Mouse (Mus musculus): ENCODE results near the gene Ntn3. TPM values are rescaled to one million over a fixed set of nuclear protein-coding genes. Genes with fewer than 3 reads are reported as not detected.
A peak's percentile ranks its signal among the peaks of the same experiment; 100 is the strongest.

The Ntn3 gene
- total RNA-seq, 2 experiments from 2014 or later = not detected

DNA sequence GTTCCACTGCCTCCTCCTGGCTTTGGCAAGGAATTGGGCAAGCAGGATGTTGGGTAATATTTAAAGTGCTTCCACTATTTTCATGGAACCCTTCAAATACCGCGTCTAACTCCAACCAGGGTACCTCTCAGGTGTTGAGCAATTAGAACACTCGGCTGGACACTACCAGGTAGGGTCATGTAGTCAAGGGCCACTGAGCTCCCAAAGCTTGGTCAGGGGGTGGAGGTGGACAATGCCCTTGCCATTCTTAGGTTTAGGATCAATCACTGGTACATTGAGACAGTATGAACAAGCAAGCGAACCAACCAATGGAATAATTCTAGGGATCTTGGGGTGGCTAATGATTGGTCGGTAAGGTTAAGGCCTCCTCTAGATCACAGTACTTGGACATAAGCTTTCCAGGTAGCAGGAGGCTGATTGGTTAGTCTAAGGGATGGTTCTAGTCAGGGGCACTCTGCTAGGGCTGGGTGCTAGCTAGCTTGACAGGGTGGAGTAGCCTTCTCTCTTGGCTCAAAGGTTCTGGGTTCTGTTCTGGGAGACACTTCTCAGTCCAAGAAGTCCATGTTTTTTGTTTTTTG lies 3.2 kb upstream of the Ntn3 start:
- ATAC-seq (replicated peaks; ENCODE audit: low FRiP score, poor library complexity, severe bottlenecking) = no peak

DNA sequence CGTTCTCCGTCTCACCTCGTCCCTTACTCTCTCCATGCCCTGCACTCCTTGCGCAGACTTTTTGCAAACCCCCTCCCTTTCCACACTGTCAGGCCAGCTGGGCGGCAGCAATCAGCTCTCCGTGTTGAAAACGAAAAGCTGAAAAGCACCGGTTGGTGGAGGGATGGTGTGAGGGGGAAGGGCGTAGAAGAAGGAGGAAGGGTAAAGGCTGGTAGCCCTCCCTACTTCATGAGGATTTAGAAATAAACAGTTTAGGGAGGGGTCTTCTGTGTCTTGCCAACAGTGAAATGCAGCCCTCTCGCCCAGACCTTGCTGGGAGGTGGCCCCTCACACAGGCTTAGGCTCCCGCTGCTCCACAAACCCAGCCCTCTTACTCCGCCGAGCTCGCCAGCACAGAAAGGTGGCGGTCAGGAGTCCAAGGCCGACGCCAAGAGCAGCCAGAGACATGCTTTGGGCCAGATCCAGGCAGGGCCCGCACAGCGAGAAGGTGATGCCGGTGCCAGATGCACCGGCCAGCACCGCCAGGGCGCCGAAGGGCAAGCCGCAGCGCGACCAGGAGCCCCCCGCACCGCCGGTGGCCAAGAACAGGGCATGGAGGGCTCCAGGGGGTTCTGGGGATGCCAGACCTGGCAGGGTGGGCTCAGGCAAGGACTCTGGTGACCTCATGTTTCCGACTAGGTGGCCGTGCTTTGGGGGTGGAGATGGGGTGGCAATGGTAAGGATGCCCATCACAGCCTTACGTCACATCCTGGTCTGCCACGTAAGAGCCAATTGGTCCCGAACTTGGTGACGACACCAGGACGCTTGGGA lies 2.5 kb upstream of the Ntn3 start:
- ATAC-seq (replicated peaks; ENCODE audit: low FRiP score, poor library complexity, severe bottlenecking) = no peak

DNA sequence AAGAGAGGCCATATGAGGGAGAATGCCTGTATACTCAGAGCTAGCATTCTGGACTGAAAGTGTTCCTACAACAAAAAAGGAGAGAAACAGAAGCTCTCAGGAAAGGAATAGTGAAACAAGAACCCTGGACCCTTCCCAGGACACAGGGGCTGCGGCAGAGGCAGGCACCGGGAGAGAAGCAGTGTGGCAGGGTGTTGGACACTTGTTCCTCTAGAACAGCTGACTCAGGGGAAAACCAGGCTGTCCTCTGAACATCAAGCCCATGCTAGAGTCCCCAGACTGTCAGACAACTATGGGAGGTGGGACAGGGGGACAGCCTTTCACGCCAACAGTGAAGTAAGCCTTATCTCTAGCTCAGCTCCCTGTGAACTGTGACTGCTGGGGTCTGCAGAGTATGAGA lies 1.3 kb upstream of the Ntn3 start:
- ATAC-seq (replicated peaks; ENCODE audit: low FRiP score, poor library complexity, severe bottlenecking) = no peak

DNA sequence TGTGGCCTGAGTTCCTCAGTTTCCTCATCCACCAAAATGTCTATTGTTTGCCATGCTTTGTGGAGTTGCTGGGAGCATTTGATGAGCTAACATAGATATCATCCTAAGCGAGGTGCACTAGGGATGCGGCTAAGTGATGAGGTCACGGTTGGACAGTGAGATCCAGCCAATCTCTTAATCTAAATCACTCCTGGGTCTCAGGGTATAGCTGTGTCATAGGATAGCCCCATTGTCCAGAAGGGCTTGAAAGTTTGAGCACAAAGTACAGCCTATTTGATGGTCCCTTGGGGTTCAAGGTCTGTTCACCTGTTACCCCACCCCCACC lies 547 bp upstream of the Ntn3 start:
- no peak for ATAC-seq (replicated peaks; ENCODE audit: low FRiP score, poor library complexity, severe bottlenecking)

DNA sequence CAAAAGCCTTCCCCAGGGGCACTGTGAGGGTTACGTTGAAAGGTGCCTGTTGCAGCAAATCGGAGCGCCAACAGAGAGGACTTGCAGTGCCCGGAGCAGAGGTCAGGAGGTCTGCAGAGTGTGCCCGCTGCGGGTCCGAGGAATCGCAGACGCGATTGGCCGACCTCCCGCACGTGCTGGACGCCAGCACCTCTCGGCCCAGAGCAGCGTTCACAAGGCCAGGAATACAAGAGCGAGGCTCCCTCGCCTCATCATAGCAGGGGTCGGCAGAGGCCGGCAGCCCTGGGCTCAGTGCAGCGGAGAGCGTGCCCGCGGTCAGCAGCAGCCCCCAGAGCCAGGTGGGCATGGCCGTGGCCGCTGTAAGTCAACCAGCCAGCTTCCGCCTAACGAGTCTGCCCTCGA lies 689 bp downstream of the Ntn3 start:
- peak; percentile 2; the same call in 1 of the 2 replicates for ATAC-seq (replicated peaks; ENCODE audit: low FRiP score, poor library complexity, severe bottlenecking)

DNA sequence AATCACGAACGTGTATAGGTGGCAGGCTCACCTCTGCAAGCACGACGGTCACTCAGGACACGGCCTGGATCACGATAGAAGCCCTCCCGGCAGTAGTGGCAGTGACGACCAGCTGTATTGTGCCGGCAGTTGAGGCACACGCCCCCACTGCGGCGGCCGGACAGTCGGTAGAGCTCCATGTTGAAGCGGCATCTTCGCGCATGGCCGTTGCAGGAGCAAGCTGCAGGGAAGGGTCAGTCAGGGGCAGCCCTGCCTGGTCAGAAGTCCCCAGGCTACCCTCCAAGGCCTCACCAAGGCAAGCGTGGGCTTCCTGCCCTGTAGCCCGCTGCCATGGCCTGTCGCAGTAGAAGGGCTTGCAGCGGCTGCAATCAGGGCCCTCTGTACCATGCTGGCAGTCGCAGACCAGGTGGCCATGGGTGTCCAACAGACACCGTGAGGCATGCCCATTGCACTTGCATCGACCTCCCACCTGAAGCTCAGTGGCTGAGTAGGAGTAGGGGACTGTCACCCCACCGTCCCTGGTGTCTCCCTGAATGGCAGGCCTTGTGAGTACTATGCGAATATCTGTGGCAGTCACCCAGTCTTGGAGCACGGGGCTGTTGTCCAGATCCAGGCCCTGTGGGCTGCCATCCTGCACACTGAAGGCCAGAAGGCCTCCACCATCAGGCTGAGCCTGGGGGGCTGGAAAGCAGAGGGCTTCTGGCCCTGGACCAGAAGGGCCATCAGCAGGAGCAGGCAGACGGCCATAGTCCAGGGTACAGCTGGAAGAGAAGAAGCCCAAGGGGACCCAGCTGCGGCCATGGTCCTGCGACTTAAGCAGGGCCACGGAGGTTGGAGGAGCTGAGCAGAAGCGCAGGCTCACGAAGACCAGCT lies 1.3 kb downstream of the Ntn3 start:
- ATAC-seq (replicated peaks; ENCODE audit: low FRiP score, poor library complexity, severe bottlenecking) = no peak

DNA sequence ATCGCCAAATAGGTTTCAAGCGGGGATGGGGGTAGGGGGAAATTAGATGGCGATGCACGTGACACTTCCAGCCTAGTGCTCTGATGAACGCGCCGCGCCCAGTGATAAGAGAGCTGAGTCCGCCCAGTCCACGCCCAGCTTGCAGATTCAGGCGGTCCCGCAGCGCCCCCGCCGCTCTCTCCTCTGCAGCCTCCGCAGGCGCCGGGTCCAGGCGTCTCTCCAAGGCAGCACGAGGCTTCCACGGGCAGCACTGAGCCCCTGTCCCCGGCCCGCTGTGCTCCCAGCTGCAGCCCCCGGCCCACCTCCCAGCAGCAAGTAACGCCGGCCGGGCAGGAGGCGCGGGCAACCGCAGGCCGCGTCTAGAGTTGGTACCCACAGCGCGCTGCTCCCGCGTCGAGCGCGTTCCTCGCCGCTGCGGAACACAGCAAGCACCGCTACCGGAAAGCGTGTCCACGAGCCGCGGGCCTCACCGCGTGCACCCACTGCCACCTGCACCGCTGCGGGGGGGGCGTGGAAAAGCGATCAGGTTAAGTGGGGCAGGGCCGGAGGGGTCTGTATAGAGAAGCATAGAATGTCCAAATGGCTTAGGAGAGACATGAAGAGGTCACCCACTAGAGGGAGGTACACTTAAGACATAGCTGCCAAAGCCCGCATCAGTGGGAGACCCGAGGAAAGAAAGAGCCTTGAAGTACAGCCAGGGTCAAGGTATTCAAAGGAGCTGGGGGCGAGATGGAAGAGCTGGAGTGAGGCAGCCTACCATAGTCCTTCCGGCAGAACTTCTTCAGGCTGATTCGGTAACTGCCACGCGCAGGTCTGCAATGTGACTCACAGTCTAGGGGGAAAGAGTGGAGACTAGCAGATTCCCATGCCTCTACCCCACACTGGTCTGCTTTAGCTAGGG lies 2.6 kb downstream of the Ntn3 start:
- peak; percentile 51 for ATAC-seq (replicated peaks; ENCODE audit: low FRiP score, poor library complexity, severe bottlenecking)

DNA sequence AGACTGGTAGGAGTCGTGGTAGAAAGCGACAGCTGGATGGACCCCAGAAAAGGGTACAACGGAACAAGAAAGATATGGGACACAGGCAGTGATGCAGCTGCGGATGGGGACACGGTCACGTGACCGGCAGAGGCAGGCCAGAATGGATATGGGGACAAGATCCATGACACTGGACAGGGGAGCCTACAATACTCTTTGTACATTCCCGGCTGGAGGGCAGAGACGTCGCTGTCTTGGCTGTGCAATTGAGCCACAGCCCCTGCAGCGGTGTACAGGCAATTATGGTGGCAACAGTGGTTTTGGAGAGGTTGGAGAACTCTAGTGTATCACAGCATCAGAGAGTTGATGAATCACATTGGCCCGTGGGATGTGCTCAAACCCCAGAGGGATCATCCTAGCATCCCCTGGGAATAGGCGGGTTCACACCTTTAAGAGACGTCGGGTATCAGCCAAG lies 3.4 kb downstream of the Ntn3 start:
- ATAC-seq (replicated peaks; ENCODE audit: low FRiP score, poor library complexity, severe bottlenecking) = 0 out of 2 replicates have a peak, but pooled peaks have one; percentile 14

DNA sequence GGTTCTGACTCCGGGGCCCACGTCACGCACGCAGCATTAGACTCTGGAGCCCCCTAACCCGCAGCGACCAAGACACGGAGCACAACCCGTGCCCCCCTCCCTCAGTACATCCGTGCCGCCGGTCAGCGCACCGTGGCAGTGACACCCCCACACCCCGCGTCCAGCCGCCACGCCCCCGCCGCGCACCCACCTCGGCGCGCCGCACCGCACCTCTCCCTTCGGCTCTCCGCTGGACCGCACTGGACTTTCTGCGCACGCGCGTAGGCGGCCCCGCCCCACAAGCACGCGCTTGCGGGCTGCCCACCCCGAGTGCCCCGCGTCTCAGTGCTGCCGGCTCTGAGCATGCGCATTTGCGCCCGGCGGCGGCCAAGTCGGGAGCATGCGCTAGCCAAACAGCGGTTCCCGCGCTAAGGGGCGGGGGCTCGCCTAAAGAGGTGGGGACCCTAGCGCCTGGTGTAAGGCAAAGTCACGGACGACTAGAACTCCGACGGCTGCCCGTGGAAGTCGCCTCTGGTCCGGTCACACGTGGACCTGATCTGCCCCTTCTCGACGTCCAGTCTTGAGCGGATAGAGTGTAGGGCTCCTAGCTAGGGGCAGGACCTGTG lies 3.9 kb downstream of the Ntn3 start, which contains the start of gene Tbc1d24:
Gene Tbc1d24 (minus strand): TSS at position 279 of the 605 bp plus-strand sequence.
- peak; percentile 48 for ATAC-seq (replicated peaks; ENCODE audit: low FRiP score, poor library complexity, severe bottlenecking)

DNA sequence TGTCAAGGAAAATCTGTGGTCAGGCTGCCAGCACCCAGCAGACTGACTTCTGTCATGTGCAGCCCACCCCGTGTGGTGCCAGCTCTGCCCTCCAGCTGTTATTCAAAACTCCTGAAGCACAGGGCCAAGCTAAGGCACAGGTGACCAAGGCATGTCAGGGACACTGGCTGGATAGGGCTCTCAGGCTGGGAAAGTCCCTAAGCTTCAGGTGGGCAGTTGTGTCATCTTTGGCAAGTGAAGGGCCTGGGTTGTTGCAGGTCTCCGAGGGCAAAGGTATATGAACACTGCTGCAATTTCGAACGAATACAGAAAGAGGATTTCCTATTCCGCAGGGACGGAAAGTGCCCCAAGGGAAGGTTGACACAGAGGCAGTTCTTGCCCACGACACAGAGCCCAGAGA lies 4.5 kb downstream of the Ntn3 start:
- no peak for ATAC-seq (replicated peaks; ENCODE audit: low FRiP score, poor library complexity, severe bottlenecking)

DNA sequence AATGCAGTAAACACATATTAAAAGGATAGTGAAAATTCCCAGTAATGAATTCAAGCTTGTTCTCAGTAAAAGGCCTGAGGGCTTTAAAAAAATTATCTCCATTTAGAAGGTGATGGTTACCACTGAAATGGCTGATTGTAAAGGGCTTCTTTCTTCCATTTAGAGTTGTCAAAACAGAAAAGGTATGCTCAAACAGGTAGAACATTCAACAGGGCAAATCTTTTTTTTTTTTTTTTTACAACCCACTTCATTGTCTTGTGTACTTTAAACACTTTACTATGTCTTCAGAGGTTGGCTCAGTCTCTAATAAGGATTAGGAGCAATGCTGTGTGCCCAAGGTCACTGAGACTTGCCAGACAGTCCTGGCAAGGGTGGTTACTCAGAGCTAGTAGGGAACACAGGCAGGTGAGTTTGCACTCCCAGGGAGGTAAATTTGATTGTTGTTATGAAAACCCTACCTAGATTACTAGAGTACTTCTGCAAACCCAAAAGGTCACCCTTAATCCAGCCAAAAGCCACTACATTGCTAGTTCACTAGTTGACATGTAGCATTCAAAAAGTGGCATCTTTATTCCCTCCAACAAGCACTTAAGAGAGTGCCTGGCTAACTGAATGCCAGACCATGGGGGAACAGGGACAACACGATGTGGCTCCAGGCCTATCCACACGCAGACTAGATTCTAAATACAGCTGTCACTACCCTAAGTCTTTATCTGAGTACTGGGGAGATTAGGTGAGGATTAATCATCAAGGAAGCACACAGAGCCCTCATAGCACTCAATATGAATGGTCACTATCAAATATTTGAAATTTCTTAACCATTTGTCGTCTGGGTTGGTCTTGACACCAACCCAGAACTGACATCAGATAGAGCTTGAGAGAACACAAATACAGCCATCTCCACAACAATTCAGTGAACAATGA lies 5.5 kb downstream of the Ntn3 start:
- ATAC-seq (replicated peaks; ENCODE audit: low FRiP score, poor library complexity, severe bottlenecking) = no peak

DNA sequence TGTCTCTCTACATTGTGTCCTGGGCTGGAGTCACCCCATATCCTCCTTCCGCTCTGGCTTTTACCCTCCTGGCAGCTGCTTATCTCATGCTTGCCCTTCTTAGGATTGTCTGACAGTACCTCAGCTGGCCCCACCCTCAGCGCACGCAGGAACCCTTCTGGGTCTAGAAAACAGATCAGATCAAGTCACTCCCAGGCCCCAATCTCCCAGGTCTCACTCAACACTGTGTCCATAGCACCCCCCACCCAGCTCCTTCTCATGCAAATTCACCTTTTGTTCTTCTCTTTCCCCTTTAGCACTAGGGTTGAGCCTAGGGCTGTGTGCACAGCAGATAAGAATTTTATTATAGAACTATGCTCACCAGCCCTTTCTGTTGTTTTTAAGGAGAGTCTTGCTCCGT lies 6.3 kb downstream of the Ntn3 start:
- peak; percentile 30 for ATAC-seq (replicated peaks; ENCODE audit: low FRiP score, poor library complexity, severe bottlenecking)

DNA sequence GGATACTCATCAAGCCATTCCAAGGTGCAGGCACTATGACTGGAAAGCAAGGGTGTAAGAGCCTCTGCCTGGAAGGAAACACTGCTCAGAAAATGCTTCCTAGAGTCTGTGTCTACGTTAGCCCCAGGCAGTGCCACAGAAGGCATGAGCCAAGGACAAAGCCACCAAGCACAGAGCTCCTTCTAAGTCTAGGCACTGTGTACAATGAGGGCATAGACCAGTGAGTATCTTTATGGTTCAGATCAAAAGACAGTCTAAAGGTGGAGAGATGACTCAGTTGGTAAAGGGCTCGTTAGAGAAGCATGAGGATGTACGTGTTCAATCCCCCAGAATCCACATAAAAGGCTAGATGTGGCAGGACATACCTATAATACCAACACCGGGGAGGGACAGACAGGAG lies 8.2 kb downstream of the Ntn3 start:
- ATAC-seq (replicated peaks; ENCODE audit: low FRiP score, poor library complexity, severe bottlenecking) = no peak

DNA sequence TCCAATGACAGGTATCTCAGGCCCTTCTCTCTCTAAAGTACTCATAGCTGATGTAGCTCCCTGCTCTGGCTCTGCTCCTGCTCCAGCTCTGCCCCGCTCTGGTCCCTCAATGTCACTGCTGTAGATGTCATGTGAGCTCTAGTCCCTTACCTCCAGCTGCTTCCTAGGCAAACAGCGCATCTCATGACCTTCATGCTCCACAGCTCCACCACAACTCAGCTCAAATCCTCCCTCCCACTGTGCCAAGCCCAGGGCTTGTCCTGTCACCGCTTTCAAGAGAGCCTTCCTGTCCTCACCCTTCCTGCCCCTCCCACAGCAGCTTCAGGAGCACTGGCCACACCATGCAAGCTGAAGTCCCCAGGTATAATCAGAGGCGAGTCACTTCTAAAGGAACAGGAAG lies 9.6 kb downstream of the Ntn3 start:
- ATAC-seq (replicated peaks; ENCODE audit: low FRiP score, poor library complexity, severe bottlenecking) = no peak

DNA sequence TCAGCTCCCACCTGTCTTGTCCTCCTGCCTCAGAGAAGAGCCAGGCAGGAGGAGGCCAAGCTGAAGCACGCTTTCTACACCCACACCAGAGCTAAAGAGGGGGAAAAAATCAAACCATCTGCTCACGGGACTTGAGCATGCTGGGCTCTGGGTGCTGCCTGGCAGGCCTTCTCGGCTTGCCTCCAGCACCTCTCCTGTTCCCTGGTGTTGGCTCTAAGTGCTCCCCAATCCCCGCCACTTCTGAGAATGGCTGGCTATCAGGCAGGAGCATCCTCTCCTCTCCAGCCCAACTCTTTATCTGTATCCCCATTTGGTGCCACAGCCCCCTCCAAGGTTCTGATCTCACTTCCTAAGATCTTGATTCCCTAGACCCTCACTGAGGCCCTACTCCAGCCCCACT lies 10.1 kb downstream of the Ntn3 start:
- no peak for ATAC-seq (replicated peaks; ENCODE audit: low FRiP score, poor library complexity, severe bottlenecking)

DNA sequence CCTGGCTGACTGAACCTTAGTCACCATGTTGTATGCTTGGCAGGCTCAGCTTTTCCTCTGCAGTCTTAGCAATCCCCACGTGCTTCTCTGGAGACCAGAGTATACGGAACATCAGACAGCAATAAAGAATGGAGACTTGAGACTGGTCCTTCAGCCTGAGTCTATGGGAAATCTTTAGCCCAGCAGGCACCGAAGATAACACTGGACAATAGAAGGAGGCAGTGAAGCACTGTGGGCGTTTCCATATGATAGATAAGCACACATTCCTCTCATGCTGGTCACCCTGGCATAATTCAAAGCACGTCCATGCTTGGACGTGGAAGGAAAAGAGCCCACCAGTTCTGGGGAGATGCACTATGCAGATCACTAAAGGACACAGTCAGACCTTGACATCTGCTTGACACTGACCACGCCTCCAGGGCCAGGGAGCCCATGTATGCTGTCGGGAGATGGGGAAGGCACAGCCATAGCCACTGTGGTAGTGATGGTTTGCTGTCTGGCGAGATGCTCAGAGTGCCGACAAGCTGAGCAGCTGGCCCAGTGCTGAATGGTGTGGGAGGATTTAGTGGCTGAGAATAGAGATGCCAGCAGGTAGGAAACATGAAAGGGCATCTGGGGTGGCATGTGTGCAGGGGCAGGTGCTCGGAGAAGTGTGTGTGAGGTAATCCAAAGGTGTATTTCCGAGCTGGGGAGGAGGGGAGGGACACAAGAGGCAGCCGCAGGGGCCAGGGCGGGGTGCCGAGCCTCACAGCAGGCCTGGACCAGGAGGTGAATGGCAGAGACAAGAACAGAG lies 12.1 kb downstream of the Ntn3 start:
- no peak for ATAC-seq (replicated peaks; ENCODE audit: low FRiP score, poor library complexity, severe bottlenecking)

DNA sequence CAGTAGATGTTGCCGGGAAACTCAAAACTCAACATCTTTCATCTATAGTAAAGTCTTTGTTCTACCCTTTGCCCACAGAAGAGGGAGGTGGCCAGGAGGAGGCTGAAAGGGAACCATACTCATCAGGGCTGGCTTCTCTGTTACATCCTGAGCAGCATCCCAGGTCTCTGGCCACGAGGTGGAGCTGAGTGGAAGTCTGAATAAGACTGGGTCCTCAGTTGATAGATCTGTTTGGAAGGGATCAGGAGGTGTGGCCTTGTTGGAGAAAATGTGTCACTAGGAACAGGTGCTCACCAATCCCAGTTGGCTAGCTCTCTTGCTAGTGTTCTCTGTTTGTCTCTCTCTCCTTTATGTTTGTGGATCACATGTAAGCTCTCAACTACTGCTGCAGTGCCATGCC lies 14.0 kb downstream of the Ntn3 start:
- ATAC-seq (replicated peaks; ENCODE audit: low FRiP score, poor library complexity, severe bottlenecking) = no peak
